Mouse (Mus musculus) small intestine, adult 2 months (tissue): ENCODE data around the gene Ran. TPM values are rescaled to one million over a fixed set of nuclear protein-coding genes. Genes with fewer than 3 reads are reported as not detected.

Experiments
- H3K27ac ChIP-seq: fragments of 200-500 bp; 2 replicates; pipeline ENCODE4 v1.5.1; 2012; ENCODE audit warnings: low read depth, low read length, control low read depth, inconsistent platforms; ENCODE audit not compliant: insufficient read depth
- H3K27me3 ChIP-seq: fragments of 200-500 bp; 2 replicates; pipeline ENCODE4 v1.6.1; 2012; ENCODE audit warnings: mild to moderate bottlenecking, moderate library complexity, low read length, inconsistent platforms; ENCODE audit not compliant: control insufficient read depth, insufficient read depth
- H3K36me3 ChIP-seq: fragments of 200-500 bp; 2 replicates; pipeline ENCODE4 v1.6.1; 2012; ENCODE audit warnings: mild to moderate bottlenecking, low read length, control low read depth, inconsistent platforms; ENCODE audit not compliant: control insufficient read depth, insufficient read depth
- H3K4me1 ChIP-seq: fragments of 200-500 bp; 2 replicates; pipeline ENCODE4 v1.6.1; 2012; ENCODE audit warnings: low read length, inconsistent platforms, mixed read lengths; ENCODE audit not compliant: control insufficient read depth, insufficient read depth, insufficient read length
- H3K4me3 ChIP-seq: fragments of 200-500 bp; 2 replicates; pipeline ENCODE4 v1.5.1; 2012; ENCODE audit warnings: low read depth, mild to moderate bottlenecking, control low read depth, inconsistent platforms, low read length, moderate library complexity
- CTCF ChIP-seq: fragments of 200-500 bp; IDR thresholded peaks from 2 replicates; pipeline ENCODE4 v1.5.1; 2012; ENCODE audit warnings: low read depth, mild to moderate bottlenecking, control low read depth, inconsistent platforms, low read length, moderate library complexity, mixed read lengths; ENCODE audit not compliant: insufficient replicate concordance, insufficient read length; ENCODE audit errors: extremely low read depth
- POLR2A ChIP-seq: fragments of 200-500 bp; IDR thresholded peaks from 2 replicates; pipeline ENCODE4 v1.6.1; 2012; ENCODE audit warnings: low read depth, mild to moderate bottlenecking, control low read depth, inconsistent platforms, low read length, moderate library complexity
- WGBS: fragments of 180-500 bp; shearing (Covaris S2); methylation state at CpG from one replicate; pipeline ENCODE4 v1.1.7; 2018; 5-methylcytosine and 5-hydroxymethylcytosine counted together
- polyA plus RNA-seq: library from polyadenylated mRNA; depleted of rRNA; stranded (reverse); fragments of >200 nt; gene quantifications from 2 replicates; pipeline ENCODE4 v1.2.3, GENCODE M21; 2012

The Ran gene
- polyA plus RNA-seq, 1 experiment, result 38.4 TPM

- no peak overlapping the region for H3K27ac ChIP-seq
- peaks cover 9% of the 10 kb centered on the region for H3K36me3 ChIP-seq
- no peaks in the 10 kb centered on the region; the same call in 1 of the 2 replicates for H3K4me1 ChIP-seq
- no peak overlapping the region for H3K4me3 ChIP-seq
- WGBS, result 83% methylated on average over 2 of the region's 2 CpGs
- H3K27me3 ChIP-seq, result no peaks in the 10 kb centered on the region
- TF ChIP-seq CTCF, result no peak
- no peak for TF ChIP-seq POLR2A
Observed at GRCm38 (mm10) chr5:129025725-129026124, 5.9 kb downstream of the Ran start.

GRCm38 (mm10) chr5:129026171-129026570 is 6.3 kb downstream of the Ran start:
- Histone ChIP-seq H3K27ac (no peak overlapping the region), H3K27me3 (no peaks in the 10 kb centered on the region), H3K4me3 (no peak overlapping the region), H3K4me1 (no peaks in the 10 kb centered on the region), H3K36me3 (peaks cover 9% of the 10 kb centered on the region)
- WGBS, result 88% methylated on average over 3 of the region's 3 CpGs
- TF ChIP-seq POLR2A (no peak), CTCF (no peak)

- no peaks in the 10 kb centered on the region for H3K27me3 ChIP-seq
- 86% methylated on average over 1 of the region's 1 CpGs for WGBS
- H3K27ac ChIP-seq, result no peak overlapping the region
- H3K36me3 ChIP-seq, result peaks cover 9% of the 10 kb centered on the region
- TF ChIP-seq CTCF (no peak), POLR2A (no peak)
- no peak overlapping the region for H3K4me3 ChIP-seq
- no peaks in the 10 kb centered on the region for H3K4me1 ChIP-seq
Observed at GRCm38 (mm10) chr5:129026637-129027036, 6.8 kb downstream of the Ran start.

GRCm38 (mm10) chr5:129029131-129029723 is 9.4 kb downstream of the Ran start:
- 69% methylated on average over 5 of the region's 5 CpGs for WGBS

GRCm38 (mm10) chr5:129036678-129037077 is 16.8 kb downstream of the Ran start:
- TF ChIP-seq POLR2A, result no peak
- no peak for TF ChIP-seq CTCF
- Histone ChIP-seq H3K36me3 (no peaks in the 10 kb centered on the region), H3K4me3 (no peak overlapping the region), H3K27ac (no peak overlapping the region), H3K4me1 (no peaks in the 10 kb centered on the region), H3K27me3 (no peaks in the 10 kb centered on the region)
- WGBS, result 91% methylated on average over 5 of the region's 5 CpGs

More at GRCm38 (mm10) chr5:129029131-129029723, 9.4 kb downstream of the Ran start:
- Histone ChIP-seq H3K4me1 (no peaks in the 10 kb centered on the region), H3K36me3 (peaks cover 5% of the 10 kb centered on the region; the same call in 1 of the 2 replicates), H3K27ac (no peak overlapping the region), H3K4me3 (no peak overlapping the region), H3K27me3 (no peaks in the 10 kb centered on the region)
- TF ChIP-seq POLR2A (no peak), CTCF (no peak)

GRCm38 (mm10) chr5:129037739-129038138 is 17.9 kb downstream of the Ran start:
- no peak overlapping the region for H3K27ac ChIP-seq
- H3K4me1 ChIP-seq, result no peaks in the 10 kb centered on the region
- no peaks in the 10 kb centered on the region for H3K27me3 ChIP-seq
- 79% methylated on average over 7 of the region's 7 CpGs for WGBS
- no peak for TF ChIP-seq POLR2A
- no peak for TF ChIP-seq CTCF
- no peaks in the 10 kb centered on the region for H3K36me3 ChIP-seq
- no peak overlapping the region for H3K4me3 ChIP-seq

GRCm38 (mm10) chr5:129045641-129046580 is 26.0 kb downstream of the Ran start:
- TF ChIP-seq POLR2A (no peak), CTCF (no peak)
- 62% methylated on average over 26 of the region's 26 CpGs for WGBS
- H3K4me3 ChIP-seq, result no peak overlapping the region
- H3K27me3 ChIP-seq, result no peaks in the 10 kb centered on the region
- H3K36me3 ChIP-seq, result no peaks in the 10 kb centered on the region
- H3K27ac ChIP-seq, result no peak overlapping the region
- no peaks in the 10 kb centered on the region for H3K4me1 ChIP-seq
